Mouse (Mus musculus): Measurements from ENCODE around the gene Pxn. TPM values are rescaled to one million over a fixed set of nuclear protein-coding genes. Genes with fewer than 3 reads are reported as not detected.

The Pxn gene
- polyA plus RNA-seq, 1 experiment = 136 TPM

DNA sequence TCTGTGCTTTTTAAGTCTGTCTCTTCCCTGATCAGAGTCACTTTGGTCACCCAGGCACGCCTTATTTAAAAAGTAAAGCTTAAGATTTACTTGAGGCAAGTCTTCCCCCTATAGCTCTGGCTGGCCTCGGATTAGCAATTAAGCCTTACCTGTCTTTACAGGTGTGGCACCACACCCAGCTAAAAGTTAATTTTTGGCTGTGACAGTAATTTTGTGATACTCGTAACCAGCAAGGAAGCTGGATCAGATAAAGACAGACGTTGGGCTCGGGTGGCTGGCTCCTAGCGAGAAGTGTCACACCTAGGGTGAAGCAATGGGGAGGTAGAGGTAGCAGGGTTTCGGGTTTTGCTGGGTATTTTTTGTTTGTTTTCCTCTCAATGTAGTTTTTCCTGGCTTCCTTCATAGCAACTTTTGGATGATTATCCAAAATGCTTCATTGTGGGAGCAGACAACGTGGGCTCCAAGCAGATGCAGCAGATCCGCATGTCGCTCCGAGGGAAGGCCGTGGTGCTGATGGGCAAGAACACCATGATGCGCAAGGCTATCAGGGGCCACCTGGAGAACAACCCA is 53.9 kb downstream of the Pxn start:
- H3K27ac ChIP-seq (ENCODE audit: insufficient read depth, low read depth, low read length) = peak overlapping the region; percentile 12; the same call in 1 of the 2 replicates
- H3K4me1 ChIP-seq (ENCODE audit: control insufficient read depth, insufficient read depth, insufficient read length, low read length) = peaks cover 10% of the 10 kb centered on the region
- WGBS = 24% methylated on average over 13 of the region's 13 CpGs
- TF ChIP-seq POLR2A (IDR thresholded peaks at IDR 0.05; ENCODE audit: low read depth, low read length) (no peak), CTCF (IDR thresholded peaks at IDR 0.05; ENCODE audit: extremely low read depth, insufficient read length, insufficient replicate concordance, low read depth, low read length) (no peak)
- H3K27me3 ChIP-seq (ENCODE audit: control insufficient read depth, insufficient read depth, low read length) = no peaks in the 10 kb centered on the region
- H3K4me3 ChIP-seq (ENCODE audit: low read depth, low read length) = peak overlapping the region; percentile 44
- H3K36me3 ChIP-seq (ENCODE audit: control insufficient read depth, insufficient read depth, low read length) = peaks cover 31% of the 10 kb centered on the region

DNA sequence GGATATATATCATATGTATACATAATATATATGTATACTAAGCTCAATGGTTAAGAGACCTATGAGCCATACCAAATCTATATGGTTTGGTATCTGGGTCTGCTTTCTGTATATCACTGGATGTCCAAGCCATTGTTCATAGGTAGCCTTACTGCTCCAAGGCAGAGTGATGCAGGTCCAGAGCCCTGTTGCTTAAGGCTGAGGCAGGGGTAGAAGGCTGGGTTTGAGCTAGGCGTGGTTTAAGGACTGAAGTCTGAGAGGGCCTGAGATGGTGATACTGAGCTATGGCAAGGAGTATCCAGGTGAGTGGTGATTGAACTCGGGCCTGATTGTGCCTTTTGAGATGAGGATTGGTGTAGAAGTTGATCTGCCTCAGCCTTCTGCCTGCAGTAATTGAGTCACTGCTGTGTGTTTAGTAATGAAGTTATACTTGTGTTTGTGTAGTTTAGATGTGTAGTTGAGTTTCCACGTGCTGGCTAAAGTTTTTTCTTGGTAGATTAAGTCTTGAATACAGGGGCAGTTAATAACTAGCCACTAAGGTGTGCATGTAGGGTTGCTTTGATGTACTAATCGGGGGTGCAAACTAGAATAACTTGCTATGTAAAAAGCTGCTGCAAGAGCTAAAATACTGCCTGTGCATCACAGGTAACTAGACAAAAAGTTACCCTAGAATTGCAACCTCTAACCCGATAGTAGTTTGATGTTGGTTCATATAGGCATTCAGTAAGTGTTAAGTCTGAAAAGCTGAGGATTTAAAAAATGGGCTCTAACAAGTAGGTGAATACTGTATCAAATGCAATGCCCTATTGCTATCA is 57.5 kb downstream of the Pxn start:
- peaks cover 29% of the 10 kb centered on the region for H3K36me3 ChIP-seq (ENCODE audit: control insufficient read depth, insufficient read depth, low read length)
- no peak overlapping the region for H3K4me3 ChIP-seq (ENCODE audit: low read depth, low read length)
- WGBS = 44% methylated on average over 5 of the region's 5 CpGs
- TF ChIP-seq CTCF (IDR thresholded peaks at IDR 0.05; ENCODE audit: extremely low read depth, insufficient read length, insufficient replicate concordance, low read depth, low read length) (no peak), POLR2A (IDR thresholded peaks at IDR 0.05; ENCODE audit: low read depth, low read length) (no peak)
- no peak overlapping the region for H3K27ac ChIP-seq (ENCODE audit: insufficient read depth, low read depth, low read length)
- no peaks in the 10 kb centered on the region for H3K27me3 ChIP-seq (ENCODE audit: control insufficient read depth, insufficient read depth, low read length)
- peaks cover 12% of the 10 kb centered on the region for H3K4me1 ChIP-seq (ENCODE audit: control insufficient read depth, insufficient read depth, insufficient read length, low read length)

DNA sequence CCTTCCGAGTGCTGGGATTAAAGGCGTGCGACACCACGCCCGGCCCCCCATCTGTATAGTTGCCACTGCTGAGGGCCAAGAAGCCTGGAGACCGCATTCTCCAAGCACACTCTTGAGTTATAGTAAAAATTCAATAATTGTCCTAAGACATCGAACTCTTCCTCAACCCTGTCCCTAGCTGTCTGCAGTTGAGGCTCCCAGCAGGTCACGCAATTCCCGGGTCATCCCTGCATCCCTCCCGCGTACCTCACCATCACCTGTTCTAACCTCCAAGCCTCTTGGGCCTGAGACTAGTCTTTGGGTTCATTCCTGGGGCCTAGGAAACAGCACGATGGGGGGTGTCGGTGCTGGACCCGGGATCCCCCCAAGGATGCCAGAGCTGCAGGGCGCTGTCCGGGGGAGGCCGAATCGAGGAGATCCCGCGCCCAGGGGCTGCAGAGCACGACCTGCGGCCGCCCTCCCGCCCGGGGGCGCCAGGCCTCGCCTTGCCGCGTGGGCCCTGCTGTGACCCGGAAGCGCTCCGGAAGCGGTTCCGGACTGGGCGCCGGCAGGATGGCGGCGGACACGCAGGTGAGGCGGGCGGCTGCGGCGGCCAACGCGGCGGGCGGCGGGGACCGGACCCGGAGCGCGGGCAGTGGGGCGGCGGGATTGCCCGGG is 58.4 kb downstream of the Pxn start, which contains the start of gene Gcn1l1:
Gene Gcn1l1, plus strand, starts transcription at position 518 of the 657 bp plus-strand sequence.
- no peaks in the 10 kb centered on the region for H3K27me3 ChIP-seq (ENCODE audit: control insufficient read depth, insufficient read depth, low read length)

DNA sequence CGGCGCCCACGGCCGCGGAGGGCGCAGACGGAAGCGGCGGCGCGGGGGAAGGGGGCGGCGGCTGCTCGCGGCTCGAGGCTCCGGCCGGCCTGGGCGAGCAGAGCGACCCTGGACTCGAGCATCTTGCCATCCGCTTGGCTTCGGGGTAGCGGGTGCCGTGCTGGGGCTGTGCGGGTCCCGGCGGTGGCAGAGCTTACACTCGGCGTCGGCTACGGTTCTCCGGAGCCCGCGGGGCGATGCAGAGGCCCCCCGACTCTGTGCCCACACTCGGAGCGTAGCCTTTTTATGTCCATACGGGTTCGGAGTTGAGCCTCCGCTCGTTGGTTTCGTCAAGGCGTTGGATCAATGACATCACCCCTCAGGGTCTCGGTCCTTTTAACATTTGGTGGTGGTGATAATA is 58.9 kb downstream of the Pxn start:
- Histone ChIP-seq H3K27ac (ENCODE audit: insufficient read depth, low read depth, low read length) (no peak overlapping the region), H3K4me3 (ENCODE audit: low read depth, low read length) (peak overlapping the region; percentile 93), H3K36me3 (ENCODE audit: control insufficient read depth, insufficient read depth, low read length) (peaks cover 27% of the 10 kb centered on the region), H3K4me1 (ENCODE audit: control insufficient read depth, insufficient read depth, insufficient read length, low read length) (peaks cover 10% of the 10 kb centered on the region), H3K27me3 (ENCODE audit: control insufficient read depth, insufficient read depth, low read length) (no peaks in the 10 kb centered on the region)
- TF ChIP-seq CTCF (IDR thresholded peaks at IDR 0.05; ENCODE audit: extremely low read depth, insufficient read length, insufficient replicate concordance, low read depth, low read length) (no peak), POLR2A (IDR thresholded peaks at IDR 0.05; ENCODE audit: low read depth, low read length) (no peak)
- WGBS = under 1% methylated on average over 44 of the region's 46 CpGs

More for the DNA sequence above, 58.4 kb downstream of the Pxn start, which contains the start of gene Gcn1l1:
- Histone ChIP-seq H3K4me3 (ENCODE audit: low read depth, low read length) (peak within 1 kb of the TSS; percentile 93), H3K27ac (ENCODE audit: insufficient read depth, low read depth, low read length) (peak within 1 kb of the TSS; percentile 44), H3K36me3 (ENCODE audit: control insufficient read depth, insufficient read depth, low read length) (peaks cover 29% of the 10 kb centered on the region), H3K4me1 (ENCODE audit: control insufficient read depth, insufficient read depth, insufficient read length, low read length) (peaks cover 12% of the 10 kb centered on the region)
- TF ChIP-seq CTCF (IDR thresholded peaks at IDR 0.05; ENCODE audit: extremely low read depth, insufficient read length, insufficient replicate concordance, low read depth, low read length) (no peak), POLR2A (IDR thresholded peaks at IDR 0.05; ENCODE audit: low read depth, low read length) (peak; percentile 13; the same call in 1 of the 2 replicates)
- WGBS = 3% methylated on average over 55 of the region's 55 CpGs

DNA sequence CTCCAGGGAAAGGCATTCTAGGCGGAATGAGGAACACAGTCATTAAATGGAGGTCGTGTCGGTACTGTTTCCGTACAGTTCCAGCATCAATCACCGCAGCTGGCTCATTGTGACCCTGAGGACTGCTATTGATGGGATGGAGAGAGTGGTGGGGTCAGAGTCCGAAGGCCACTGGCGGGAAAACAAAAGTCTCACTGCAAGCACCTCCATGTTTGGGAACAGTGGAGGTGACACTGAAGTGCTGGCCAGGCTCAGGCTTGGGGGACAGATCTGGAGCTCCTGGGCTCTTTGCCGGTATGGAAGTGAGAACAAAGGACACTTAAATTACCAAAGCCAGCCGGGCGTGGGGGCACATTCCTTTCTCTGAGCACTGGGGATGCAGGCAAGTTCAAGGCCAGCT is 62.2 kb downstream of the Pxn start:
- H3K27me3 ChIP-seq (ENCODE audit: control insufficient read depth, insufficient read depth, low read length) = no peaks in the 10 kb centered on the region
- H3K36me3 ChIP-seq (ENCODE audit: control insufficient read depth, insufficient read depth, low read length) = peaks cover 15% of the 10 kb centered on the region
- H3K27ac ChIP-seq (ENCODE audit: insufficient read depth, low read depth, low read length) = no peak overlapping the region; the same call in 1 of the 2 replicates
- WGBS = 29% methylated on average over 10 of the region's 10 CpGs
- H3K4me3 ChIP-seq (ENCODE audit: low read depth, low read length) = no peak overlapping the region
- TF ChIP-seq POLR2A (IDR thresholded peaks at IDR 0.05; ENCODE audit: low read depth, low read length) (no peak), CTCF (IDR thresholded peaks at IDR 0.05; ENCODE audit: extremely low read depth, insufficient read length, insufficient replicate concordance, low read depth, low read length) (no peak)
- H3K4me1 ChIP-seq (ENCODE audit: control insufficient read depth, insufficient read depth, insufficient read length, low read length) = peaks cover 7% of the 10 kb centered on the region

DNA sequence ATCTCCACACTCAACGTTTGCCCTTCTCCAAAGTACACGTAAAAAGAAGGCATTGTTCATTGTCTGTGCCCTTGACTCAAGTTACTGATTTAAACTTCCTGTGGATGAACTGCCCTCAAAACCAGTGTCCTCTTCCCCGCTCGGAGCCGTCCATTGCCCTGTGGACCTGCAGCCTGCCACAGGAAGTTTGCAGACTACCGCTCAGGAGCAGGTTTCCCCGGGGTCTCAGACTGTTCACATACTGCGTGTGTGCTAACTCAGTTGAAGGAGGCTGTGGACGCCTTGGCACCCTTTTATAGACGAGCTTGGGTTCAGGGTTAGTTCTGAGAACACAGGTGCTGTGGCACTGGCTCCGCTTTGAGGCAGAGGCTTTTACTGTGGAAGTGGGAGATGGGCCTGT is 62.8 kb downstream of the Pxn start:
- Histone ChIP-seq H3K27me3 (ENCODE audit: control insufficient read depth, insufficient read depth, low read length) (no peaks in the 10 kb centered on the region), H3K36me3 (ENCODE audit: control insufficient read depth, insufficient read depth, low read length) (peaks cover 18% of the 10 kb centered on the region), H3K27ac (ENCODE audit: insufficient read depth, low read depth, low read length) (no peak overlapping the region), H3K4me3 (ENCODE audit: low read depth, low read length) (no peak overlapping the region), H3K4me1 (ENCODE audit: control insufficient read depth, insufficient read depth, insufficient read length, low read length) (peaks cover 7% of the 10 kb centered on the region)
- TF ChIP-seq POLR2A (IDR thresholded peaks at IDR 0.05; ENCODE audit: low read depth, low read length) (no peak), CTCF (IDR thresholded peaks at IDR 0.05; ENCODE audit: extremely low read depth, insufficient read length, insufficient replicate concordance, low read depth, low read length) (no peak)
- WGBS = 66% methylated on average over 11 of the region's 11 CpGs

DNA sequence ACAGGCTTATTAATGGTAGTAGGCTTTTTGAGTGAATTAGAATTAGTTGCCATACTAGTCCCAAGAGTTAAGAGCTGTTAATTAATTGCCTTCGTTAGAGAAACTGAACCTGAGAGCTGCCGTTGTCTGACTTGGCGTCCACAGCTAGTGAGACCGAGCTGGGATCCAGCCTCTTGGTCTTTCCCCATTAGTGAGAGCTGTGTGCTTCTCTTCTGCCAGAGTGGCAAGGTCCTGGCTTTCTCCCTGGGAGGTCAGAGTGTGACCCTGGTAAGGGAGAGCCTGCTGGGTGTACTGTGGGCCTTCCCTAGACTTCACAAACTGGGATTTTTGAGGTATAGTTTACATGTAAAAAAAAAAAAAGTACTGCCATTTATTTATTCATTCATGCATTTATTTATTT is 63.2 kb downstream of the Pxn start:
- Histone ChIP-seq H3K27me3 (ENCODE audit: control insufficient read depth, insufficient read depth, low read length) (no peaks in the 10 kb centered on the region), H3K36me3 (ENCODE audit: control insufficient read depth, insufficient read depth, low read length) (peaks cover 22% of the 10 kb centered on the region), H3K4me1 (ENCODE audit: control insufficient read depth, insufficient read depth, insufficient read length, low read length) (peaks cover 4% of the 10 kb centered on the region), H3K4me3 (ENCODE audit: low read depth, low read length) (no peak overlapping the region), H3K27ac (ENCODE audit: insufficient read depth, low read depth, low read length) (no peak overlapping the region)
- 88% methylated on average over 4 of the region's 4 CpGs for WGBS
- TF ChIP-seq CTCF (IDR thresholded peaks at IDR 0.05; ENCODE audit: extremely low read depth, insufficient read length, insufficient replicate concordance, low read depth, low read length) (no peak), POLR2A (IDR thresholded peaks at IDR 0.05; ENCODE audit: low read depth, low read length) (no peak)
